Mouse (Mus musculus) C2C12 (cell line): ENCODE data around the gene Actl10.

Source experiments
- CTCF ChIP-seq: IDR thresholded peaks from one replicate; pipeline ENCODE4 v1.5.1; 2011; ENCODE audit not compliant: control insufficient read depth, insufficient read depth, insufficient read length
- MAX ChIP-seq: IDR thresholded peaks from one replicate; pipeline ENCODE4 v1.6.1; 2011; ENCODE audit warnings: mild to moderate bottlenecking, control low read depth

- TF ChIP-seq MAX (no peak), CTCF (no peak)
Measured at GRCm38 (mm10) chr2:154525285-154525684, 26.3 kb upstream of the Actl10 start.
